Mouse (Mus musculus) embryo, embryonic 10.5 days (tissue): Measurements from ENCODE around the gene Gnptab.
"Not testable (repeated sequence)": the region's sequence is repeated elsewhere in the genome, so short reads cannot be mapped to it uniquely, and the experiment has no call there.

Experiments used
- DNase-seq: peaks from one replicate; pipeline ENCODE4 v3.0.0-alpha.2; 2015; ENCODE audit warnings: low spot score

Gnptab gene

DNA sequence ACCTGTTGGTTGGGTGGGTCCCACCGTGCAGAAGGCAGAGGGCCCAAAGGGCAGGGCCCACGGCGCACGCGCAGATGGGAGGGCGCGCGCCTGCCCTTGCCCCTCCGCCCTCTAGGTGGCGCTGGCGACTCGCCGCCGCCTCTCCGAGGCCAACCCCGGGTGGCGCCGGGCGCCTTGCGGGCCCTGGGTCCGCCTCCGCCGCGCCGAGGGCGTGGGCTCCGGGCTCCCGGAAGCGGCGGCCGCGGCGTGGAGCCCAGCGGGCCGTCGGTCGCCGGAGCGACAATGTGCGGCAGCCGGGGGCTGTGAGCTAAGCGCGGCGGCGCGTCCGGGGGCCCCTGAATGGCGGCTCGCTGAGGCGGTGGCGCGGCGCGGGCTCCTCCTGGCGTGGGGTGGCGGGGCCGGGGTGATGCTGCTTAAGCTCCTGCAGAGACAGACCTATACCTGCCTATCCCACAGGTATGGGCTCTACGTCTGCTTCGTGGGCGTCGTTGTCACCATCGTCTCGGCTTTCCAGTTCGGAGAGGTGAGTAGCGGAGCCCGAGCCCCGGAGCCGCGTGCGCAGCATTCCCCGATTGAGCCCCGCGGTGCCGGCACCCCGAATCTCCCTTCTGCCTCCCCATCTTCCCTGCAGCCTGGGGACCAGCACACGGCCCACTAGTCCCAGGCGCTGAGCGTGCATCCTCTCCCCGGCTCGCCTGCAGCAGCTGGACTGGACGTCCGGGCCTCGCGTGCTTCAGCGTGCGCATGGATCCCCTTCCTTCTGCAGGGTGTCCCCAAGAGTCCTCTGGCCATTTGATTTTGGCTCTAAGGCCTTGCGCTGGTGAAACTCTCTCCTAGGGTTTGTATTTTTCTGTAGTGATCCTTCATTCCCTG, at the start of gene Gnptab, which contains the start of gene Dram1:
Gene Gnptab, plus strand, starts transcription at position 120 of the 873 bp plus-strand sequence.
Gene Dram1, minus strand, starts transcription at position 68 of the 873 bp plus-strand sequence.
- peak; percentile 90 for DNase-seq

- peak; percentile 52 for DNase-seq
Observed at GRCm38 (mm10) chr10:88330695-88331094, 48.2 kb upstream of the Gnptab start.

DNA sequence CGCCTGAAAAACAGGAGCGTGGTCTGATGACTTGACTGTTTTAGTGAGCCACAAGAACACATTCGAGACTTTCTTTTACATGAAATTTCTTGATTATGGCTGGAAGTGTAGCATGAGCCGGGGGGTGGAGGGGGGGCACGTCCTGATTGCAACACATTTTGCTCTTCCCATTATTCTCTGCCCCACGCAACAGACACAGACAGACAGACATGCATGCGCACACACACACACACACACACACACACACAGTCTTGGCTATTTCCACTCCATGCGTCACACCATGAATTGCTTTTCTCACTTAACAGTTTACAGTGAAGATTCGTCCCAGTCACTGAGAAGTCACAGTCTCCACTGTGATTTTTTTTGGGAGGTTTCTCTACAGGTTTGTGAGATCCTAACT, 38.3 kb upstream of the Gnptab start:
- no peak for DNase-seq

DNA sequence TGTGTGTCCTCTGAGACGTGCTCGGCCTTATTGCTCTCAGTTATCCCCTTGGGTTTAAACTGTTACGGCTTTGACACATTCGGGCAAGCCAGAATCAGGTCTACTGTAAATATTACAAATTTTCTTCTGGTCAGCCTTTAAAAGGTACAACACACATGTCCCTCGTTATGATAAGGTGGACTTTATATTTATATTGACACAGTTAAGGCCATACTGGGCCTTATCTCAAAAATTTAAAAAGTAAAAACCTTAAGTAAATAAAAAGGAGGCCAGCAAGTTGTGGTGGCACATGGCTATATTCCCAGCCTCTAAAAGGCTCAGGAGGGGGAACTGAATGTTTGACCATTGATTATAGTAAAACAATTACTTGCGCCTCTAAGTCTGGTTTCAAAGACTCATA, 37.6 kb upstream of the Gnptab start:
- no peak for DNase-seq

DNA sequence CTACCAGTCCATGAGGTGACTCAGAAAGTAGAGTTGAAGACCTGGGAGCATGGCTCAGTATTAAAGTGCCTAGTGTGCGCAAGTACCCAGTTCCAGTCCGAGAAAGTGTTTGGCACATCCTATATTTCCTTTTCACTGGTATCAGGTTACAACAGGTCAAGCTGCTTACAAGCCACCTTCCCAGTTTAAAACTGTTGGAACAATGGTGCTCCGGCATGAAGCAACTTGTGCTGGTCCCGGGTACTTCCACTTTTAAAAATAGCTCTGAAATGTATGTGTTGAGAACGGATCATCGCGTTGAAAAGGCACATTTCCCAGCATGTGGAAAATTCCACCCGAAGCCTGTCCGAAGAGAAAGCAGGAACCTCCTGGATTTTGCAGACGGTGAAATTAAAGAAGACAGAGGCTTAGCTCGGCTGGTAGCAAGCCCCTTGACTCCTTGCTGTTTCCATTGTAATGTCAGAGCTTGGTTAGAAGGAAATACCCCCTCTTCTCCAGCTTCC, 33.0 kb upstream of the Gnptab start:
- no peak for DNase-seq

DNA sequence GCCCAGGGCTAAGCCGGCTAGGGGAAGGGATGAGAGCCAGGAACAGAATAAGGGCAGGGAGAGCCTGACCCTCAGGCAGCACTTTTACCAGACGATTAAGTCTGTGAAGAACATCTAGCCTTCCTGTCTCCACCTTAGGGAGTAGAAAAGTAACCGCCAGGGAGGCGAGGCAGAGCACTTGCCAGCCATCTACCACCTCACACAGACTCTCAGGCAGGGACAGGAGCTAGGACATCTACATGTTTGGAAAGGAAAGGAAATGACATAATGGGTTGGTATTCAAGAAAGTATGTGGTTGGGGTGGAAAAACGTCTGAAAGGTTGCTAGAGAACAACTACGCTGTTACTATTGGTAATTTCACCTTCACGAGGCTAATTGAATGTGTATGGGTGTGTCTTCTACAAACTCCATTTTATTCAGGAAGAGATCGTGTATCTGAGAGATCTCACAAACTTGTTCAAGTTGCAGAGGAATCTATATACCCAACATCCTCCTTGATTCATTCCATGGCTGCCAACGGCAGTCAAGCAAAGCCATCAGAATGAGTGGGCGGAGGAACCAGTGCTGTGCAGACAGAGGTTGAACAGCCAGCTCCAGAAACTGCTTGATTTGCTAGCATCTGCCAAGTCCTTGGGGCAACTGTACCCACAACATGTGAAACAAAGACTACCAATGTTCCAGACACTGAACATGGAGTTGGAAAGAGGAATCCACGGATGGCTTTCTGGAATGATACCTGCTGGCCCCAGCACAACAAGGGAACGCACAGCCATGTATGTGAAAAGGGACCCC, 32.3 kb upstream of the Gnptab start:
- DNase-seq = no peak

GRCm38 (mm10) chr10:88349800-88350199, 29.1 kb upstream of the Gnptab start:
- peak; percentile 36 for DNase-seq

DNA sequence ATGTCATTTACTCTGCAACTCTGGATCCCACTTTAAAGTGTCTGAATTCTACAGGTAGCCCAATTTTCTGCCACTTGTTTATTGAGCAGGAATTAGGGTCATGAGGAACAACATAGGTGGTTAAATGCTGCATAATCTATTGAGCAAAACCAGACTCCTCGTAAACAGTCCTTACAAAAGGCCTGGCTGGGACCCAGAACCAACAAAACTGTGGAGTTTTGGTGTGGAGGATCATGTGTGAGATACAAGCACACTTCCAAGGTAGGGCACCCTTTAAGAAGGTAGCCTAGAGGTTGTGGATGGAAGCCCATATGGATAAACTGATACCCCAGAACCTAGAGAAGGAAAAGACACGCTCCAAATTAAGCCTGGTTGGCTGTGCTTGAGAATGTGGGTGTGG, 28.2 kb upstream of the Gnptab start:
- no peak for DNase-seq

- DNase-seq = no peak
Observed at GRCm38 (mm10) chr10:88351411-88352103, 27.4 kb upstream of the Gnptab start.

- DNase-seq = no peak
Observed at GRCm38 (mm10) chr10:88352549-88352948, 26.4 kb upstream of the Gnptab start.

DNA sequence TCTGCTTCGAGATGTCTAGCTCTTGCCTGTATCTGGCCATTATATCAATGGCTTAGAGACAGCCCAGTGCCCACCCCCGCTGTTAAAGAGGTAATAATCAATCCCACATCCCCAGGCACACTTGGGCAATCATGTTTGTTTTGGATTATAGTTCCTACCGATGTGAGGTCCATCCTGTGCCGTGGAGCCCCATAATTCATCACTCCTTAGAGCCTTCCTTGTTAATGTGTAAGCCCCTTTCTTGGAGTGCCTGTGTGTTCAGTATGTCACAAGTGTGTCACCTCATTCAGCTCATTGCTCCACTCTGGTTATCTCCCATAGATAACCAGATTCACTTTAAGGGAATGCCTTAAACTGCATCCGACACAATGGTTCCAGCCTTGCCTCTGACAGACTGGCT, 24.3 kb upstream of the Gnptab start:
- no peak for DNase-seq

DNA sequence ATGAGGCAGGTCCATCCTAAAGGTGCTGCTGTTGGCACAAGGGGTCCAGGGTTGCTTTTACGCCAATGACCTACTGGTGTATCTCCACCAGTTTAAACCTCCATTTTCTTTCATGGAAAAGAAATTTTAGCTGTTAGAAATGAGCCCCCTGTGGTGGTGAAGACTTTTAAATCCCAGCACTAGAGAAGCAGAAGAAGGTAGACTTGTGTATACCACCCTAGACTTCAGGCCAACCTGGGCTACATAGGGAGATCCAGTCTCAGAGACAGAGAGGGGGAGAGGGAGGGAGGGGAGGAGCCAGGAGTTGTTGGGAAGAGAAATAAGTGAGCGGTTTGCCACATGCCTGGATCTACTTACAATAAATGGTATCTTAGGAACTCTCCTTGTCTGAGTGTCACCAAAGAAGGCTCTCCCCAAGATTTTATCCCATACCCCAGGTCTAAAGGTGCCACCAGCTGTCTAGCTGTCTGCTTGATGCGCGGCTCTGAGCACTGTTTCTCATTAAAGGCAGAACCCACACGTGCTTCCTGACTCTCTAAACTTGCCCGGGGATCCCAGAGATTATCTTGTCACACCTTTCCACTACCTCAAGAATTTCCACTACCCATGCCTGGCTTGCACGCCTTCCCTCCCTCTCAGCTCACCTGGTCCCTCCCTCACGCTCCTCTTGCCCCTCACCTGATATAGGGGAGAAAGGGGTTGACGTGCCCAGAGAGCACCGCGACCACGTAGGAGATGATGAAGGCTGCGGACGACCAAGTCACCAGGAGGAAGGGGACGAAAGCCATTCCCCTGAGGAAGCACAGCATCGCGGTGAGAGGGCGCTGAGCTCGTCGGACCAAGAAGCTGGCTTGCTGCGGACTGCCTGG, 22.6 kb upstream of the Gnptab start:
- DNase-seq = no peak

GRCm38 (mm10) chr10:88356983-88357559, 21.9 kb upstream of the Gnptab start:
- DNase-seq = peak; percentile 54

- DNase-seq = no peak
Observed at GRCm38 (mm10) chr10:88362218-88362617, 16.7 kb upstream of the Gnptab start.

- DNase-seq = no peak
Observed at GRCm38 (mm10) chr10:88364221-88364620, 14.7 kb upstream of the Gnptab start.

DNA sequence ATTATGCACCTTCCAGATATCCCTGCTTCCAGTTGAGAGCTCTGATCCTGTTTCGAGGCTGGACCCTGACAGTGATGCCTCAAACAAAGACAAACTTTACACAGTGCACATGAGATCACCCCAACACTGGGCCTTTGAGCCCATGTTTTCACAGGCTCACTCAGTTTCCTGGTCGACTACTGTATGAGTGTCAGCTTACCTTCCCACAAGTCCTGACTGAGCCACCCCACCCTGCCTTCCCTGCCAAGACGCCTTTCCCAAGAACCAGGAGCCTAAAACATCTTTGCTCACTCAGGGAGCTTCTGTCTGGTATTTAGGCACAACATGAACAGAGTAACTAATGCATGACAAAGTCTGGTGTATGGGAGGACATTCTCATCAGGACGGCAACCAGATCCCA, 9.7 kb upstream of the Gnptab start:
- DNase-seq = no peak

DNA sequence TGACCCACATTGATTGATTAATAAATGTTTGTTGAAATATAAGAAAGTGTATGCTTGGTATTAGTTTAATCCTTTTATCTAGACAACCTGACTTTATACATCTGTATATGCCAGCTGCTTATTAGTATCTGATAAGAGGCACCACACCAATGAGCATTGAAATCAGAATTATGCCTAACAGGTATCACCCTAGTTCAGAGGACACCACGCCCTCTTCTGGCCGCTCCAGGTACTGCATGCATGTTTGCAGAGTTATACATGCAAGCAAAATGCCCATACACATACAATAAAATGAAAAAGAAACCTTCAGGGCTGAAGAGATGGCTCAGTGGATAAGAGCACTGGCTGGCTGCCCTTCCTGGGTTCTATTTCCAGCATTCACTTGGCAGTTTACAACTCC, 7.1 kb upstream of the Gnptab start:
- DNase-seq = no peak

- no peak for DNase-seq
Observed at GRCm38 (mm10) chr10:88372436-88372835, 6.5 kb upstream of the Gnptab start.

GRCm38 (mm10) chr10:88372945-88373344, 6.0 kb upstream of the Gnptab start:
- DNase-seq = not testable (repeated sequence)

DNA sequence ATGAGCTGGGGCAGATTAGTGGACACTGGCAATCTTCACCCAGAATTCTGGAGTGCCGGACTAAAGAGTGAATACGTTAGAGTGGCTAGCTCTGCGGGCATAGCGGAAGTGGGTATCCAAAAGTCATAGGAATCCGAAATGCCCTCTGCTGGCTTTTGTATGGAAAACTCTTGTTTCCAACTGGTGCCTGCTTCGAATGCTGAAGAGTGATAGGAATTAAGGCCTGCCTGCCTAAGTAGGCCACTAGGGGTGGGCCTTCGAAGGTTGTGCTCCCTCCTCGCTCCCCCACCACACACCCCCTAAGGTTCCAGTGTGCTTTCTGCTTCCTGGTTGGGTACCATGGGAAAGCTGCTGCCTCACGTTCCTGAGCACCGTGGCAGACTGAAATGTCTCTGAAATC, 3.9 kb upstream of the Gnptab start:
- DNase-seq = no peak

GRCm38 (mm10) chr10:88376770-88377169, 2.2 kb upstream of the Gnptab start:
- peak; percentile 89 for DNase-seq
